Mouse (Mus musculus): ENCODE measurements at regions not wholly inside any gene's neighbourhood (a gene's known extent, or its start where the extent isn't known, plus 50 kb on each side); places are given as distances from the start of the nearest gene placed in this dataset.
A peak's percentile ranks its signal among the peaks of the same experiment; 100 is the strongest.

- no peak for DNase-seq (ENCODE audit: inconsistent ontology term)
Measured at GRCm38 (mm10) chrX:156539782-156540181, 875.3 kb downstream of the Phex start.

- DNase-seq (ENCODE audit: inconsistent ontology term): peak; percentile 60
Measured at GRCm38 (mm10) chrX:156537536-156537935, 877.6 kb downstream of the Phex start.
